Mouse (Mus musculus): Measurements from ENCODE around the gene Notch1.

Notch1 gene

DNA sequence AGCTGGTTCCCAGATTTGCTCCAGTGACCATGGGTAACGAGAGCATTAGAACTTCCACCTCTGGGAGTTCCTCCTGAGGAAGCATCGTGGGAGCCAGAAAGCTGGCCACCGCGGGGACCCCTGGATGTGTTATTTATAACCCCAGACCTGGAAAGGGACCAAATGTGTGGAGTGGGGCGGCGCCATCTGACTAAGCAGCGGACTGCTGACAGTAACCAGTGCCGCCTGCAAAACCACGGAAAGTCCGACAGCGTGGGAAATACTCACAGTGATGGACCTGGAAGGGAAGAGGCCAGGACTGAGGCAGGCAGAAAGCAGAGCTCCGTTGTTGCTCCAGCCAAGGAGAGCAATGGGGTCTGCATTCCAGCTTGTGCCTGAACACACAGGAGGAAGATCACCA lies at the start of gene Notch1:
Gene Notch1 (minus strand): TSS at position 389 of the 400 bp plus-strand sequence.
- DNase-seq (ENCODE audit: low spot score in 2 of 2) = no peak

GRCm38 (mm10) chr2:26566221-26566620 lies 49.8 kb upstream of the Notch1 start:
- peak; percentile 62 to 76 for DNase-seq (ENCODE audit: low spot score in 2 of 2)

DNA sequence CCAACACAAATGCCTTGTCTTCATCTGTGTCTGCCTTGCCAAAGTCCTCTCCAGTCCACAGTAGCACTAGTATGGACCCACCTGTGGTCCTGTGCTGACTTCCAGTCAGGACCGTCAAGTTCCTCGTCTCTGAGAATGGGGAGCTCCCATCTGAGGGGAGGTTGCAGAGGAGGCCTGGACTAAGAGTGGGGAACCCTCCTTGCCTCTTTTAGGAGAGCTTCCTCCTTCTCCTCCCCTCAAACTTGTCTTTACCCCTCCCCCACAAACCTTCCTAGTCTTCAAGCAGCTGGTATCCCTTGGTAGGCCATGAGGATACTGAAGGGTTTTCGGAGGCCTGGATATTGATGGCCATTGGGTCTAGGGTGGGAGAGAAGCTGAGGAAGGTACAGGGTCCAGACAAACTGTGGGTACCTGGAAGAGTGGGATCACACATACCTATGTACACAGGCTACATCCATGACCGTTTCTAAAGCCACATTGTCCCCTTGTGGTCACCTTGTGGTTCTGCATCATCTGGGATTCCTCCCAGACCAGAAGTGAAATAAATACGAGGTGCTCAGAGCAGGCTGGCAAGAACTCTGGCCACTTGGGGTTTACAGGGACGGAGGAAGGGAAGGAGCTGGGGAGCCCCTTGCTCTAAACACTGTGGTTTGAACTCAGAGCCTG lies 45.0 kb upstream of the Notch1 start:
- no peak for DNase-seq (ENCODE audit: low spot score in 2 of 2)

GRCm38 (mm10) chr2:26560506-26560905 lies 44.0 kb upstream of the Notch1 start:
- no peak for DNase-seq (ENCODE audit: low spot score in 2 of 2)

GRCm38 (mm10) chr2:26556535-26556993 lies 40.1 kb upstream of the Notch1 start:
- no peak for DNase-seq (ENCODE audit: low spot score in 2 of 2)

DNA sequence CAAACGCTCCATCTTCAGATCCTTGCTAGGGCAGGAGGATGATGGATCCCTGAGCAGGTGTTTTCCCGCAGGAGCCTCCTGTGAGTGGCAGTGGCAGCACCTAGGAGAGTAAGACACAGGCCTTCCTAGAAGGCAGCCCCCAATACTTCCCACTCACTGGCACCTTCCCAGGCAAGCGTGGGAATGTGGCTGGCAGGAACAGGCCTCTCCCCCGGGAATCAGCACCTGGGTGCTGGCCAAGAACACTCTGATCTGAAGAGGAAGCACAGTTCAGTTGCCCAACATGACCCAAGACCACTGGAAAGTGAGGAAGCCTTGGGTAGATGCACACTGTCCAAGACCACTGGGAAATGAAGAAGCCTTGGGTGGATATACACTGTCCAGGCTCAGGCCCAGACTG lies 38.6 kb upstream of the Notch1 start:
- DNase-seq (ENCODE audit: low spot score in 2 of 2) = no peak

DNA sequence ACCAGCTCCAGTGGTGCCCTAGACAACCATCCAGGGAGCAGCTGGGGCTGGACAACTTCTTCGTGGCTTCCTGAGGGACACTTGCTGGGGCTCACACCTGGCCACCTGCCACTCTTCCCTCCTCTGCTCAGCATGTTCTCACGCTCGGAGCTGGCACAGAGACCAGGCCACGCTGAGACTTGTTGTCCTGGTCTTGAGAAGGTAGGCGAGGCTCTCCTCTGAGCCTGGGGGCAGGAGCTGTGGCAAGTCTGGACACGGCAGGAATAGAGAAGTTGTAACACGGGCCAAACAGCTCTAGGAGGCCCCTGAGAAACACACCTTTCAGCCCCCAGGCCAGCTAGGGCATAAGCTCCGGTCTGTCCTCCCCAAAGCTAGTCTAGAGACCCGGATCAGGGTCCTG lies 37.4 kb upstream of the Notch1 start:
- no peak for DNase-seq (ENCODE audit: low spot score in 2 of 2)

DNA sequence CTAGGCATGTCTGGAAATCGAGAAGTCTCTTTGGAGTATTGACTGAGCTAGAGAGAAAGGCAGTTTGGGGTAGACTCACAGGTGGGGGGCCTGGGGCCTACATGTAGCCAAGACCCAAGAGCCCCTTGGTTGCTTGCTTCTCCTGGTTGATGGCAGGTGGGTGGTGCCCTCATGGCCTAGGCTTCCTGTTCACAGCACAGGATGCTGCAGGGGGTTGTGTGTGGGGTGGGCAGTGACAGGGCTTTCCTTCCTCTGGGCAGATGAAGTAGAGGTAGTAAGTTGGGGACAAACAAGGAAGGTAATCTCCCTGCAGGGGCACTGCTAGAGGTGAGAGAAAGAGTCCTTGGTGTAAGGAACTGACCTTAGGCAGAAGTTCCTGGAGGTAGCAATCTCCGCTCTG lies 35.6 kb upstream of the Notch1 start:
- no peak for DNase-seq (ENCODE audit: low spot score in 2 of 2)

DNA sequence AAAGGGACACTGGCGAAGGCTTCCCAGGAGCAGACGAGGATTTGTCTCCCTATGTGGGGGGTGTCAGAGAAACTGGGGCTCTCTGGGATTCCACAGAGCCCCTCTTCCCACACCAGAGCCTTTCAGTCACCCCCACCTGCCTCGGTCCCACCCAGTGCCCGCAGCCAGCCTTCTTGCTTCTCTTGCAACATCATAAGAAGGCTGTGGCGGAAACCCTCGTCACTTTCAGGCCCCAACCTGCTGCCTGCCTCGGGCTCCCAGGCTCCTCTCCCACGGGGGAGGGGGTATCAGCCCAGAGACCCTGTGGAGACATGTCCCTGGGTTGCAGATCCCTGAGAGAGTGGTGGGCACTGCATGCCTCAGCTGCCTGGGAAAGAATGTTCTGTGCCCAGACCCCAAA lies 35.0 kb upstream of the Notch1 start:
- DNase-seq (ENCODE audit: low spot score in 2 of 2) = no peak

- DNase-seq (ENCODE audit: low spot score in 2 of 2) = no peak
Observed at GRCm38 (mm10) chr2:26550777-26551176, 34.3 kb upstream of the Notch1 start.

- no peak for DNase-seq (ENCODE audit: low spot score in 2 of 2)
Observed at GRCm38 (mm10) chr2:26550205-26550604, 33.7 kb upstream of the Notch1 start.

GRCm38 (mm10) chr2:26549801-26550200 lies 33.3 kb upstream of the Notch1 start:
- DNase-seq (ENCODE audit: low spot score in 2 of 2) = no peak

GRCm38 (mm10) chr2:26547481-26547880 lies 31.0 kb upstream of the Notch1 start:
- no peak for DNase-seq (ENCODE audit: low spot score in 2 of 2)

- no peak for DNase-seq (ENCODE audit: low spot score in 2 of 2)
Observed at GRCm38 (mm10) chr2:26544265-26544664, 27.8 kb upstream of the Notch1 start.

DNA sequence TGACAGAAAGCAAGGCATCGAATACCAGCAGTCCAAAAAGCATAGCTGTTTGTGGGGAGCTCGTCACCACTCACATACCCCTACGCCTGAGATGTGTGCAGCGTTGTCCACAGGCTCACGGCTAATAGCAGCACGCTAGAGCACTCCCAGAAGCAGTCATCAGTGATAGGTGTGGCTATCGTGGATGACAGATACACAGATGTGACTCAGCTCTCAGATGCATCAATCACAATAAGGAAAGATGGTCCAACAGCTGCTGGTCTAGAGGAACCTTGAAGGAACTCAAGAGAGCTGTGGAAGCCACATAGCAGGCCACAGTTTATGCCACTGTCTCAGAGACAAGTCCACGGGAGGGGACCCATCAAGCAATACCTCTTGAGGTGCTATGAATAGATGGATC lies 27.3 kb upstream of the Notch1 start:
- DNase-seq (ENCODE audit: low spot score in 2 of 2) = no peak

GRCm38 (mm10) chr2:26543155-26543554 lies 26.7 kb upstream of the Notch1 start:
- DNase-seq (ENCODE audit: low spot score in 2 of 2) = no peak

GRCm38 (mm10) chr2:26541258-26541910 lies 24.9 kb upstream of the Notch1 start:
- no peak for DNase-seq (ENCODE audit: low spot score in 2 of 2)

DNA sequence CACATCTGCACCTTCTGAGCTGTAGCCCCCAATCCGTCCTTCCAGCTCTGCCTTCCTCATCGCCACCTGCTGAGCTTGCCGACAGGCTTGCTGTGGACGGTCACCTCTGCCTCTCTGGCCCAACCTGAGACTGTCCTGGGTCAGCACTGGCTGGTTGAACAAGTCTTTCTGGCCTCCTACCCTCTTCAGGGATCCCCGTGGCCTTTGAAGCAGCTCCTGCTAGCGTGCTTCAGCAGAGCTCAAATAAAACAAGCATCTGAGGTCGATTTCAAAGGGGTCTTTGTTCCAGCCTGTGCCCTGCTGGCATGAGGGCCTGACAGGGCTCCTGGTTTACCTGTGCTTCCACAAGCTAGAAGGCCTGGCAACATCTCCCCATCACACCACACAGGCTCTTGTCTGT lies 24.3 kb upstream of the Notch1 start:
- no peak for DNase-seq (ENCODE audit: low spot score in 2 of 2)

DNA sequence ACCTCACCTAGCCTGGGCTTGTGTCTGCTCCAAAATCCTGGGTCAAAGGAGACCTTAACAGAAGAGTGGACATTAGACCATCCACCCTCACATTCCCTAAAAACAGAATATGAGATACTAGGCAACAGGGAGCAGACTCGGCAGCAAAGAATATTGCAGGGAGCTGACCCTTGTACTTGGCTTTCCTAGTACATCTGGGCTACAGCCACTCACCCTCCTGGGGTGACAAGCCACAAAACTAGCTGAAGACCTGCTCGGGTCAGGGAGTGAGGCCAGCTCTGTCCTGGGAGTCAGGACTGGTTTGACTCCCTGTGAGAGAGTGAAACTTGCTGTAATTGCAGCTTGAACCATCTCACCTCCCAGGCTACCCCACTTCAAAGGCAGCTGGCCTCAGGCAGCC lies 23.1 kb upstream of the Notch1 start:
- DNase-seq (ENCODE audit: low spot score in 2 of 2) = no peak

- DNase-seq (ENCODE audit: low spot score in 2 of 2) = no peak
Observed at GRCm38 (mm10) chr2:26535517-26536045, 19.1 kb upstream of the Notch1 start.

GRCm38 (mm10) chr2:26534616-26535015 lies 18.2 kb upstream of the Notch1 start:
- DNase-seq (ENCODE audit: low spot score in 2 of 2) = peak; percentile 12 to 19

- DNase-seq (ENCODE audit: low spot score in 2 of 2) = peak in 1 of 2 experiments; percentile 29
Observed at GRCm38 (mm10) chr2:26534161-26534560, 17.7 kb upstream of the Notch1 start.

DNA sequence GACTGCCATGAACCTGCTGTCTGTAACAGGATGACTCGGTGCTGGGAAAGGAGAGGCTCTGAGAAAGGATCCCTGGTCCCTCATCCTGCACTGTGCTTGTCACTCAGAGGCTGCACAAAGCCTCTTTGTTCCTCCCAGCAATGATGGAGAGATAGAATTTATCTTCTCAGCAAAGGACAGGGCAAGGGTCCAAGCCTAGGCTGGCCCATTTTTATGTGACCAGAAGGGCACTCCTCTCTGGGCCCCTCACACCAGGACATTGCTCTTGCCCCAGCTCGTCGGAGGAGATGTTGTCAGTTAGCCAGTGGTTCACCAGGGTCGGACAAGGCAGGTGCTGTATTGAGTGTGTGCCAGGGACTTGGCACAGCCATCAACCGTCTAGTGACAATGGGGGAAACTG lies 16.8 kb upstream of the Notch1 start:
- no peak for DNase-seq (ENCODE audit: low spot score in 2 of 2)

Data from natural killer cell, adult 2 months (primary cell).